Mouse (Mus musculus) cerebellum, adult 18-20 months (tissue): ENCODE measurements around the gene Hmbs.
A peak's percentile ranks its signal among the peaks of the same experiment; 100 is the strongest.
"Not testable (repeated sequence)": the region's sequence is repeated elsewhere in the genome, so short reads cannot be mapped to it uniquely, and the experiment has no call there.

ENCODE experiments used
- DNase-seq, 2 experiments: peaks; one replicate each; pipeline ENCODE4 v3.0.0; 2021

Gene Hmbs

DNA sequence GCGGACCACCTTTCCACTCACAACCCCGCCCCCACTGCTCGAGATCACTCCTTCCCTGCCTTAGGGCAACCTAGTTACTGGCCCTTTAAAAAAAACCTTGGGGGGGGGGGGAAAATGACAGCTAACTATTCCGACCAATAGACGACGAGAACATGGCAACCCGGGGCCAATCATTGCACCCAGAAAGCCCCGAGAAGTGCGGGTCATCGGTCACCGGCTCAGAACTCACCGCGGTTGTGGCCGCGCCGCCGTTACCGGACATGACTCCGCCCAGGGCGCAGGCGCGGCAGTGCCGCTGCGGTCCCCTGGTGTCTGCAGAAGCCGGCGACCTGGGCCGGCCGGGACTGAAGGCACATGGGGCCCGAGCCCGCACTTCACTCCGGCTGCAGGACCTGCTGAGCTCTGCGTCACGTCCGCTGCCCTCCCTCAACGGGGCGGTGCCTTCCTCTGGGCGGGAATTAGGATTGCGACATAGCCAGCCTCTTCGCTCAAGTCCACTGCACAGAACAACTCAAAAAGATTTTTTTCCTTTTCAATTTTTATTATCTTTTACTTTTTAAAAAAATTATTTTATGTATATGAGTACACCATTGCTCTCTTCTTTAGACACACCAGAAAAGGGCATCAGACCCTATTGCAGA, at the start of gene Hmbs:
Hmbs (minus strand) TSS at position 448 of the 641 bp plus-strand sequence.
- peak; percentile 90 to 93 for DNase-seq

DNA sequence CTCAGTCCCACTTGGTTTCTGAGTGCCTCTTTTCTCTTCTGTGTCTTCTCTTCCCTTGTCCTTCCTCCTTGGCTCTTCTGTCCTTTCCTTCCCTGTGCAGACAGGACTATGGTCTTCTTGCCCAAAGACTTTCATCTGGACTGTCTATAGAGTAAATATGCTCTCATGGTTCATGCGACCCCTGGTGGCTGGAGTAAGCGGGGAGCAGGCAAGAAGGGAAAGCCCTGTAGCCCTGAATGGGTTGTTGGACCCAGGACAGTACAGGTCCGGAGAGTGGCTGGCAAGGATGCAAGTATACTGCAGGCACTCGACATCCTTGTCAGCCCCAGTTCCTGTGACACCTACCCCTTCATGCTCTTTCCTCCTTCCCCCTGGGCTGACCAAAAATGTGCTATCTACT, 47.4 kb upstream of the Hmbs start:
- DNase-seq, result peak; percentile 75 to 79

DNA sequence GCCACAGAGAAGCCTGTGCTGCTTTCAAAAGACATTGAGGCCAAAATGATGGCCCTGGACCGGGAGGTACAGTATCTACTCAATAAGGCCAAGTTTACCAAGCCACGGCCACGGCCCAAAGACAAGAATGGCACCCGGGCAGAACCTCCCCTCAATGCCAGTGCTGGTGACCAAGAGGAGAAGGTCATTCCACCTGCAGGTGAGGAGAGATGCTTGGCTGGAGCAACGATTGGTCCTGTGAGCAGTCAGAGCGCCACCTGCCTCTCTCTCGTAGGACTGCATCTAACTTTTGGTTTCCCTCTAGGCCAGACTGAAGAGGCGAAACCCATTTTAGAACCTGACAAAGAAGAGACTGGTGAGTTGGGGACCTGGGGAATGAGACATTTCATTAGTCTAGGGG, 45.2 kb upstream of the Hmbs start:
- DNase-seq, result peak; percentile 72 to 75

DNA sequence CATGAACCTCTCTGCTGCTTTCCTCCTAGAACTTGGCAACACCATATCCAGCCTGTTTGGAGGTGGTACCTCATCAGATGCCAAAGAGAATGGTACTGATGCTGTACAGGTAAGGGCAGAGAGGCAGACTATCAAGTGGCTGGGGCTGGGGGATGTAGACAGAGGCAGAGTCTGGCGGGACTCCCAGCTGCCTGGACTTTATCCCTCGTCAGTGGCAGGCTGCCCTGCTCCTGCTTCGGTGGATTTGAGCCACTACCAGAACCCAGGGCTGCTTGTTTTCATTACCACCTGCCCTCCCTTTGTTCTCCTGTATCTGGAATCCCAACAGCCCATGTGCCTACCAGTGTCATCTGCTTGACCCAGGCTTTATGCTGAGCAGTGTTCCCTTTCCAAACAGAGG, 43.2 kb upstream of the Hmbs start:
- DNase-seq, result no peak

DNA sequence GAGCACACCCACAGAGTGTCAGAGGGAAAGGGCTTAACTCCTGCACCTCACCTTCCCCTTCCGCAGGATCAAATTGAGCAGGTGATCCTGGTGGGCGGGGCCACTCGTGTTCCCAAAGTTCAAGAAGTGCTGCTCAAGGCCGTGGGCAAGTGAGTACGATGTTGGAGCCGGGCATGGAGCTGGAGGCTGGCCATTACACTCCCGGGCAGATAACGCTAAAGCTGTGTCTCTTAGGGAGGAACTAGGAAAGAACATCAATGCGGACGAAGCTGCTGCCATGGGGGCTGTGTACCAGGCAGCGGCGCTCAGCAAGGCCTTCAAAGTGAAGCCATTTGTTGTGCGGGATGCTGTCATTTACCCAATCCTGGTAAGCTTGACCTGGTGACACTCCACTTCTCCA, 40.6 kb upstream of the Hmbs start:
- DNase-seq, result no peak

DNA sequence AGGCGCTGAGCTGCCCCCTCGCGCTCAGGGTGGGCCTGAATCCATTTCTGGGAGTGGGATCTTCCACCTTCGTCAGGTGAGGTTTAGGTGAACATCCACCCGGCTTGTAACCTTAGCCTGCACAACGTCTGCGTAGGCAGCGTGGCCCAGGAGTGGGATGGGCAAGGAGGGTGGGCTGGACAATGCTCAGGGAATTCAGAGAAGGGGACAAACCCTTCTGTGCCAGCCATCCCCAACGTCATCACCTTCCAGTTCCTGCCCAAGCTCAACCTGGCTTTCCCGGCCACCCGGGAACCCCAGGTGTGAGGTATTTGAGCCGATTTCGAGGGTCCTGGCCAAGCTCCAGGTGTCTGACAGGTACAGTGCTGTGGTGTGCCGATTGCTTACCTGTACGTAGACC, 35.8 kb upstream of the Hmbs start:
- DNase-seq, result peak; percentile 31 to 50

DNA sequence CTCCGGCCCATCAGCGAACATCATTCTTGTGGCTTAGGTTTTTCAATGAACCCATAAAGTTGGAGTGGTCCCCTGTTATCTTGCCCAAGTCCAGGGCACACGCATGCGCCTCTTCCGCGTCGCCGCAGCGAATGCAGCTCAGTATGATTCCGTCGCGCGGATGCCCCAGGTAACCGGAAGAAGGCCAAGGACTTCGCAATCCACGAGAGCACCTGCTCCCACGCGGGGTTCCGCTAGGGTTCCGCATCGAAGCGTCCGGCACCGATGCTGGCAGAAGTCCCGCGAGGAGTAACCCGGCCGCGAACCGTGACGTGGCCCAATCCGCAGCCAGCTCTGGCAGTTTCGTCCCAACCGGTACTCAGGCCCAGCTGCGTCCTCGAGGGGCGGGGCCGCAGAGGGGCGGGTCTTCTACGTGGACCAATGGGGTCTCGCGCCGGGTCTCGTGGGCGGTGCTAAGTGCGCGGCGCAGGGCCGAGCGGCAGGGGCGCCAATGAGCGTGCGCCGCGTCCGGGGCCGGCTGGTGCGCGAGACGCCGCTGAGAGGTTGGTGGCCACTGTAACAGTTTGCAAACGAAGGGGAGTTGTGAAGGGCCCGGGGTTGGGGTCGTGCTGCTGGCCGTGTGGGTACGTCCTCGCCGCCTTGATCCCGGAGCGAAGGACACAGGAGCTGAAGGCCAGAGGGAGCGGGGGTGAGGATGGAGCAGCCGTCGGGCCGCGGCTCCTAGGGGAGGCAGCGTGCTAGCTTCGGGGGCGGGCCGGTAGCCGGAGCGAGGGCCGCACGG, 35.2 kb upstream of the Hmbs start, which contains the start of gene Hyou1:
Hyou1 (plus strand) TSS at position 437 of the 781 bp plus-strand sequence.
- DNase-seq, result peak; percentile 99 to 100

DNA sequence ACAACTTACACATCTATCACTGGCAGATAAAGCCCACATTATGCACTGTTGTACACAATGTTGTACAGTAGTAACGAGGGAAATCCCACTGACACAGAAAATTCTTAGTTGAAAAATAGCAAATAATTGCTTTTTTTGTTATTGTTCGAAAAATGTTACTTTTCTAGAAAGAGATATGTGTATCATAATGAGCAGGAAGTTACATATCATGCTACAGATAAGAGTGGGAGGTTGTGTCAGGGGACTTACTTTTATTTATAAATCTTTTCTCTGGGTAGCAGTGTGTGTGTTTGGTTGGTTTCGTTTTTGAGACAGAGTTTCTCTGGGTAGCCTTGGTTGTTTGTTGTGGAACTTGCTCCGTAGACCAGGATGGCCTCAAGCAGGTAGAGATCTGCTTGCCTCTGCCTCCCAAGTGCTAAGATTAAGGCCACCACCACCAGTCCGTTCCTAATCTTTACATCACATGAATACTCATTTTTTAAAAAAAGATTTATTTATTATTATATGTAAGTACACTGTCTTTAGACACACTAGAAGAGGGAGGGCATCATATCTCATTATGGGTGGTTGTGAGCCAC, 34.2 kb upstream of the Hmbs start:
- DNase-seq, result no peak

DNA sequence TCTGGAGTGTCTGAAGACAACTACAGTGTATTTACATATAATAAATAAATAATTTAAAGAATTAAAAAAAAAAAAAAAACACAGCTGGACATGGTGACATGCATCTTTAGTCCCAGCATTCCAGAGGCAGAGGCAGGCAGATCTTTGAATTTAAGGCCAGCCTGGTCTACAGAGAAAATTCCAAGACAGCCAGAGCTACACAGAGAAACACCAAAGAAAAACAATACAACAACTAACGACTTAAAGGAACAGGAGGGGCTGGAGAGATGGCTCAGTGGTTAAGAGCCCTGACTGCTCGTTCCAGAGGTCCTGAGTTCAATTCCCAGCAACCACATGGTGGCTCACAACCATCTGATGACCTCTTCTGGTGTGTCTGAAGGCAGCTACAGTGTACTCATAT, 33.3 kb upstream of the Hmbs start:
- DNase-seq, result not testable (repeated sequence)

DNA sequence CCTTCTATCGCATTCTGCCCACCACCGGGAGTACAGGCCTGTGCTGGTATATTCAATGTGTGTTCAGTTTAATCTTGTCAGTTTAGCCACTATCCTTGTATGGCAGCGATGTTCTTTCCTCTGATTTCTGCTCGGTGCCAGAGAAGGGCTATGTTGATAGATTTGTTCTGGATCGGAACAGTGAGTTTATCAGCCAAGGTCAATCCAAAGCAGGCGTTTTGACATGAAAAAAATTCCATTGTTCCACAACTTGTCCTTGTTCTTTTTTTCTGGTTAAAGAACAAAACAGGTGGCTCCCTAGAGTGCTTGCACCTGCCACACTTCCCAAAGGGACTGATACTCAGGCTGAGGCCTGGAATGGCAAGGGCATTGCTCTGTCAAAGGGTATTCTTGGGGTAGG, 32.1 kb upstream of the Hmbs start:
- DNase-seq, result no peak

DNA sequence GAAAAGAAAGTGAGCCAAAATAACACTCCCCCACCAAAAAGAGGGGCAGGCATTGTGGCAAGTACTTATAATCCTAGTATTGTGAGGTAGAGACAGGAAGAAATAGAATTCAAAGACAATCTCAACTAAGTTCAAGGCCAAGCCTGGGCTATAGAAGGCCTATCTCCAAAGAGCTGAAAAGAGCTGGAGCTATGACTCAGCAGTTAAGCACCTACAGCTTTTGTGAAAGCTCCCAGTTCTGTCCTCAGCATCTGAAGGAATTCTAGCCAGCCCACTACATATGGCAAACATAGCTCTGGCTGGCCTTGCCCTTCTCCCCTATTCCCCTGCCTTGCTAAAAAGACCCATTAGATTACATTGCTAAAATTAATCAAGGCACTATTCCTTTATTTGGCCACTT, 29.4 kb upstream of the Hmbs start:
- DNase-seq, result no peak

DNA sequence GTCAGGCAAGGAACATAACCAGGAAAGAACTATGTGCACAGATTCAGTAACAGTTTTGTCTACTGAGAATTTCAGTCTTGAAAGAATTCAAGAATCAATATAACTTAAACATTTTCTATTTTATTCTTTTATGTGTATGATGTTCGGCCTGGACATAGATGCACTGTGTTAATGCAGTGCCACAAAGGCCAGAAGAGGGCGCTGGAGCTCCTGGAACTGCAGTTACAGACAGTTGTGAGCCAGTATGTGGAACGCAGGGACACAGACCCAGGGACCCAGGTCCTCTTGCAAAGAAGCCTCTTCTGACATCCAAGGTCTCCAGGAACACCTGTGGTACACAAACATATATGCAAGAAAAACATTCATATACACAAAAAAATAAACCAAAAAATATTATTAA, 20.5 kb upstream of the Hmbs start:
- DNase-seq, result no peak

DNA sequence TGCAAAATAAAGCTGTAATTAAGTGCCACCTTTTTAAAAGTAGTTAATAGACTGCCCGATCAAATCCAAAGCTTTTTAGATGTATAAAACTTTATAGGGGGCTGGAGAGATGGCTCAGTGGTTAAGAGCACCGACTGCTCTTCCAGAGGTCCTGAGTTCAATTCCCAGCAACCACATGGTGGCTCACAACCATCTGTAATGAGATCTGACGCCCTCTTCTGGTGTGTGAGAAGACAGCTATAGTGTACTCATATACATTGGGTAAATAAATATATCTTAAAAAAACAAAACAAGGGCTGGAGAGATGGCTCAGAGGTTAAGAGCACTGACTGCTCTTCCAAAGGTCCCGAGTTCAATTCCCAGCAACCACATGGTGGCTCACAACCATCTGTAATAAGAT, 17.9 kb upstream of the Hmbs start:
- DNase-seq, result not testable (repeated sequence)

DNA sequence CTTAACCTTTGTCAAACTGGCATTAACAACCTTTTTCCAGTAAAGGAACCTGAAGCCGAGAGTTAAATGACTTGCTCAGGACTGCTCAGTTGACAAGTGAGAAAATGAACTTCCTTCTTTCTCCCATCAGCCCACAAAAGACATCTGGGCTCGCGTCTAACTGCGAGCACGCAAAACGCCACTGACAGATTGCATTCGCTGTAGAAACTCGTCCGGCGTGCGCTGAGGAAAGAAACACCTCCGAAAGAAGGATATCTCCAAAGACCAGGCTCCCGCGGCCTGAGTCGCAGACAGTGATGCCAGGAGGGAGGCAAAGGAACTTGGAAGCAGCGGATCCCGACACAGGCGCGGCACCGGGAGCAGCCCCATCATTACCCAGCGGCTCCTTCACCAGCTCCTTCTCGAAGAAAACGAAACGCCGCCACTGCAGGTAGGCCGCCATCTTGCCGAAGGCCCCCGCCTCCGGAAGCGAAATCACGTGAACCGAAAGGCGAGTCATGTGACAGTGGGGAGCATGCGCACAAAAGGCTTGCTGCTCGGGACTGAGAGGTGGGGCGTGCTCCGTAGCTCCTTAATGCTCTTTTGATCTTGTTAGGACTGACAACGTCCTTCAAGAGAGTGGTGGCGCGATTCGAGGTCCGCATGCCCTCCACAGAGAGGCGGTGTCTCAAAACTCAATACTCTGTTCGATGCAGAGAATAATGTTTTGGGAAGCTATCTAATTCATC, 17.3 kb upstream of the Hmbs start, which contains the start of gene Vps11:
Vps11 (minus strand) TSS at position 481 of the 728 bp plus-strand sequence.
- peak; percentile 91 to 94 for DNase-seq

DNA sequence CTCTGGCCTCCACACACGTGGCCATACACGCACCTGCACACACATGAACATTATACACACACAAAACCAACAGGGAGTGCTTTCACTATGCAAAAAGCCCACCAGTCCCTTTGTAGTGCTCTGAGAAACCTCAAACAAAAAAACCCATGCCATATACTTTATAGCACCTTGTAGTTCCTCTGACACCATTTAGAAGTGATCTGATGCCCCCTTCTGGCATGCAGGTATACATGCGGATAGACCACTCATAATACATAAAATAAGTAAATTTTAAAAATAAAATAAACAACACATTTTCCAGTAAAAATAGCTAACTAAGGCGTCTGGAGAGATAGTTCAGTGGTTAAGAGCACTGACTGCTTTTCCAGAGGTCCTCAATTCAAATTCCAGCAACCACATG, 13.2 kb upstream of the Hmbs start:
- DNase-seq, result no peak

DNA sequence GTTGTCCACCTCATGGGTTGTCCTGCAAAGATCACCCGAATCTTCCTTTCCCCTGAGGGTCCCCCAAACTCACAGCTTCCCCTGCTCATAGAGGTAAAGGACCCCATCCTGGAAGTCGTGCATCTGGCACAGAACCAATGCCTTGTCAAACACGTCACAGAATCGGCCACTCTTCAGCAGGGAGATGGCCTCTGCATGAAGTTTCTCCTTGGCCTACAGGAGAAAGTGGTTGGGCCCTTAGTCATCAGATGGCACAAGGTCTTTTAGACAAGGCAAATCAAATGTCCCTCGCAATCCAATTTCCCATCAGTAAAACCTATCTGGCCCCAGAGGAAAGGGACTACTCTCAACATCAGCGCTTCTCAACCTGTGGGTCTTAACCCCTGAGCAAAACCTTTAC, 9.1 kb upstream of the Hmbs start:
- no peak for DNase-seq

DNA sequence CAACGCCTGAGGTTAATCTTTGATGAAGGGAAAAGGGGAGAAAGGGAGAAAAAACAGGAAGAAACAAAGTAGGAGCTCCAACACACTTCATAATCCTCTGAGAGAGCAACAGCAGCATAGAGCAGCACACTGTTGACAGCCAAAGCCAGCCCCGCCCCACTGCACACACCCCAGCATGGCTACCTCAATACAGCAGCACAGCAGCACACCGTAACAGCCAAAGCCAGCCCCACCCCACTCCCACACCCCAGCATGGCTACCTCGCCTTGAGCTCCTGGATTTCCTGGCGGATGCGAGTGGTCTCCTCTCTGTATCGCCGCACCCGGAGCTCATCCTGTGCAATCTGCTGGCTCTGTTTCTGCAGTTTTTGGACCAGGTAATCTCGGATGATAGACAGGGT, 8.3 kb upstream of the Hmbs start:
- DNase-seq, result no peak

DNA sequence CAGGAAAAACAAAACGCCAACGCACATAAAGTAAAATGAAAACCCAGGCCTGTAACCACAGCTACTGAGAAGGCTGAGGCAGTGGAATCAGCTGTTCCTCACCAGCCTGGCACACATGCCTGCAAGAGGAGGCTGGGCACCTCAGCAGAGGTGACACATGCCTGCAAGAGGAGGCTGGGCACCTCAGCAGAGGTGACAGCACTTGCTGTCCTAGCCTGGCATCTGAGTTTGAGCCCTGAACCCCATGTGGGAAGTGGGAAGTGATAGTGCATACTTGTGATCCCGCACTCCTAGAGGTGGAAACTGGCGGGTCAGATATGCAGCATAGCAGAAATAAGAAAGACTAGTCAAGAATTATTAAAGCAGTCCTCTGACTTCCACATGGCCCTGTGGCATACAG, 7.4 kb upstream of the Hmbs start:
- DNase-seq, result no peak

DNA sequence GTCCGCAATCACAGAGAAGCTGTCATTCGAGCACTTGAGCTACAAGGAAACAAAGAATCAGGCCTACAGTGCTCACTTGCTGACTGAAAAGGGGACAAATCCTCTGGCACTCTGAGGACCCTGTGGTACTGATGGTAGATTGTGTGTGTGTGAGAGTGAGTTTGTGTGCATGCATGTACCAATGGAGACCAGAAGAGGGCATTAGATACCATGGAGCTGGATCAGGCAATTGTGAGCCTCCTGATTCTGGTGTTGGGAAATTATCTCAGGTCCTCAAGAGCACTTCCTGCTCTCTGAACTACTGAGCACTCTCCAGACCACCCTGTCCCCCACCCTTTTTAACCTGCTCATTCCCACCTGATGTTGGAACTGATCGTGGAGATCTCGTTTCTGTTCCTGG, 4.5 kb upstream of the Hmbs start:
- DNase-seq, result no peak

DNA sequence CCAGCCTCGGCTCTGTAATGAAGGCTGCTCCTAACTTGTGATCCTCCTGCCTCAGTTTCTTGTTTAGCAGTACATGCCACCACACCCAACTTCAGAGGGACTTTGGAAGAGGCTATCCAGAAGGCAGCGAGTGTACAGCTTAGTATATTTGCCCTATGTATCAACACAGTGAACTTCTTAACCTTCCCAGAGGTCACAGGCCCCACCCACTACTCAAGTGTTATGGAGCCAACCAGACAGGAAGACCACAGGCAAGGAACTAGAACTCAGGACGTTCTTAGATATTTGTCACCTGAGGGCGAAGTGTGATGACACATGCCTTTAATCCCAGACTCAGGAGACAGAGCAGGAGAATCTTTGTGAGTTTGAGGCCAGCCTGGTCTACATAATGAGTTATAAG, 3.6 kb upstream of the Hmbs start:
- no peak for DNase-seq

DNA sequence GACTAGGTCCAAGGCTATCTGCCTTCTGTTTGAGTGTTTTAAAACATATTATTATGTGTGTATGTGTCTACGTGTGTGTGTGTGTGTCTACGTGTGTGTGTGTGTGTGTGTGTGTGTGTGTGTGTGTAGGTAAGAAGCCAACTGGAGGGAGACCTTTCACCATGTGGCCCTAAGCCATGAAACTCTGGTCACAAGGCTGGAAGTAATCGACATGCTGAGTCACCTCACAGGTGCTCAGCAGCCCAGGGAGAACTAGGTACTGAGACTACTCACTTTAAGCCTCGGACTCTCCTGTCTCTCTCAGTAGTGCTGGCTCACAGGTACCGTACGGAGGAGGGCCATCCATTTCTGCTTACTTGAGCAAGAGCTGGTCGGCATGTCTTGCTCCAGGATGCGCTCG, 3.1 kb upstream of the Hmbs start:
- no peak for DNase-seq

DNA sequence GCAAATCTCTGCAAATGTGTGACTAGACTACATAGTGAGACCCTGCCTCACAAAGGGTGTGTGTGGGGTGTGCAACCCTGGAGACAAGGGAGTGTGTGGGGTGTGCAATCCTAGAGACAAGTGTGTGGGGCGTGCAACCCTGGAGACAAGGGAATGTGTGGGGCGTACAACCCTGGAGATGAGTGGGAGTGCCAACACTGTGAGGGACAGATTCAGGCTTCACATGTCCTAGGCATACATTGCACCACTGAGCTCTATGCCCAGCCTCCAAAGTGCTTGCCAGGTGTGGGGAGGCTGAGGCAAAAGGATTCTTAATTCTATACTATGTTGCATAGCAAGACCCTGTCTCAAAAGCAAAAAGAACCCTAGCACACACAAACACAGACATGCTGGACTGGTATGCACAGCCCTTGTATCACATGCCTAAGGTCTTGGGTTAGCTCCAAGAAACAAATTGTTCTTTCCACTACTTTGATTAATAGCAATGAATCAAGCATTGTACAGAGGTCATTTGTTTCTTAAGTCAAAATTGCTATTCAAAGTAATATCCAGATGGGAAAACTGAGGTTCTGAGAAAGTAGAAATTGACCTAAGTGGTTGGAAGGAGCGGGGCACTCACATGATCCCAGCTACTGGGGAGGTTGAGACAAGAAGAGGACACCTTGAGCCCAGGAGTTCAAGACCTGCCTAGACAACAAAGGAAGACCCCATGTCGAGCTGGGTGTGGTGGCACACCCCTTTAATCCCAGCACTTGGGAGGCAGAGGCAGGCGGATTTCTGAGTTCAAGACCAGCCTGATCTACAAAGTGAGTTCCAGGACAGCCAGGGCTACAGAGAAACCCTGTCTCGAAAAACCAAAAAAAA, 1.8 kb upstream of the Hmbs start:
- DNase-seq, result no peak

DNA sequence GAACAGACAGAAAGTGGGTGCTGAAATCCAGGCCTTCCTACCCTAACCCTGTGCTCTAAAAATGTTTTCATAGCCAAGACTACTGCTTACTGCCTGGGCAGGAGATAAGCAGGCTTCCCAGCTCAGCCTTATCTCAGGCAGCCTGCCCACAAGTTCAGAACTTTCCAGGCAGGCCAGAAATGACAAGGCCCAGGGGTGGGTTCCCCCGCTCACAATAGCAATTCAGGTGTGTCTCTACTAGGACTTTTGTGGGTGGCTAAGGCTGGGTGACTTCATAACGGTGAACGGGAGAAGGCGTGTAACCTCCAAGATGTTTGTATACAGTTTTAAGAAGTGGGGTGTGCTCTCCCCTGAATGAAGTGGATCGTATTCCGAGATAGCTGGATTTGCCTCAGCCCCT, 738 bp downstream of the Hmbs start:
- no peak for DNase-seq
